Mouse (Mus musculus) heart, postnatal 36 days (tissue): Measurements from ENCODE around the gene Coro6. TPM values are rescaled to one million over a fixed set of nuclear protein-coding genes. Genes with fewer than 3 reads are reported as not detected.

Source experiments
- DNase-seq, 2 experiments: peaks; one replicate each; pipeline ENCODE4 v3.0.0; 2021 to 2022
- intact Hi-C: fragments of 180-260 bp; cut with DNase I; formaldehyde crosslinking; loops from one replicate; pipeline ENCODE4 v1.15.1; 2025
- total RNA-seq, 2 experiments: library from RNA; stranded (reverse); gene quantifications; 2 replicates each; pipeline ENCODE4 v1.2.3; 2021

The Coro6 gene
- total RNA-seq, 2 experiments from 2014 or later, result 196 to 198 TPM

DNA sequence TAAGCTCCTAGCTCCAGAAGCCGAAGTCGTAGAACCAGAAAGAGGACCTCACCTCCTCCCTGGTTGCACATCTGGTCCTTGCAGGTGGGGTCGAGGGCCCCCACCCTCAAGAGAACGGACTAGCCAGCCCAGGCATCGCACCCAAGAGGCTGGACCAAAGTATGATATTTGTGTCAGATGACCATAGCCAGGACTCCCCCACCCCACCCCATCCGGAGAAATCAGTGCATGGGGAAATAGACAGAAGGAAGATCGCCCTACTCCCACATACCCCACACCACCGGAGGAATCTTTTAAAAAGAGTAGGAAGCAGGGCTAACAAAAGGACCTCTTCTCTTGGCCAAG lies 862 bp downstream of the Coro6 start:
- no peak for DNase-seq
- intact Hi-C loops, result loop anchor here (10.0 kb wide), 1 partner anchor 358 kb away; no protein-coding TSS in a partner anchor

DNA sequence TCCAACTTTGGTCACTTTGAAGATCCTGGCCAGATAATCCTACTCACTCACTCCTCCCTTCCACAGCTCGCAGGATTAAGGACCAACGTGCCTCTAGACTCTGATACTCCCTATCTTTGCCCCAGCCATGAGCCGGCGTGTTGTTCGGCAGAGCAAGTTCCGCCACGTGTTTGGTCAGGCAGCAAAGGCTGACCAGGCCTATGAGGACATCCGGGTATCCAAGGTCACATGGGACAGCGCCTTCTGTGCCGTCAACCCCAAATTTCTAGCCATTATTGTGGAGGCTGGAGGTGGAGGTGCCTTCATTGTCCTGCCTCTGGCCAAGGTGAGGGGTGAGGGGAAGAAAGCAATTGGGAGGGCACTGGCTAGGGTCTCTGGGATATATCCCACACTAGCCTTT lies 1.6 kb downstream of the Coro6 start:
- intact Hi-C loops, result loop anchor here (10.0 kb wide), 1 partner anchor 359 kb away; no protein-coding TSS in a partner anchor
- peak in 1 of 2 experiments; percentile 18 for DNase-seq

DNA sequence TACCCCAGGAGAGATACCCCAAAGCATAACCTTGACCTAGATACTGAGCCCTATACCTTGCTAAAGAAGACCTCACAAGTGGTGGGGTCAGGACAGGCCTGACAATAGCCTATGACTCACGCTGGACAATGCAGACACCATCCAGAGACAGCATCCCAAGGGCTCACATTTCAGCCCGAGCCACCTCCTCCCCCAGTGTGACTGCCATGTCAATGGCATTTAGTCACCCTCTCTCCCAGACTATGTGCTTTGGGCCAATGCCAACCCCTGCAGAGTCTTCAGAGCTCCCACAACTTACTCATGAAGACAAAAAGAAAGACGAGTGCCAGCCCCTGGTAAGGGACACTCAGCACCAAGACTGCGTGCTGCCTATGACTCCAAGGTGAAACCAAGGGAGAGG lies 2.5 kb downstream of the Coro6 start:
- peak in 1 of 2 experiments; percentile 21 for DNase-seq
- intact Hi-C loops, result loop anchor here (10.0 kb wide), 1 partner anchor 360 kb away; no protein-coding TSS in a partner anchor

DNA sequence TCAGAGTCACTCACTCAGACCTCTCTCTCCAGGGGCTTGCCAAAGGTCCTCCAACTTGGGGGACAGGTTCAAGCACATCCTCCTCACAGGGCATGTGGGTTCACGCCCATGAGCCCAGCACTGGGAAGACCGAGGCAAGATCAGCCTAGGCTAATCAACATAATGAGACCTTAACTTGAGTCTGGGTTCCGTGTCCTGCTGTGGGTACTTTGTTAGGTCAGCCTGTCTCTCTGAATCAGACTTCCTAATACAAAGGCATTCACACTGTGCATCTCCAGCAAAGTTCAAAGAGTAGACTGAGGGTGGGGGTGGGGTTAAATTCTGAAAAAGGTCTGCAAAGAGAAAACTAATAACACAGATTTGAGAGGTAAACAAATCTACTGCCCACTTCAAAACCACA lies 2.9 kb downstream of the Coro6 start:
- intact Hi-C loops, result loop anchor here (10.0 kb wide), 1 partner anchor 360 kb away; no protein-coding TSS in a partner anchor
- no peak for DNase-seq

DNA sequence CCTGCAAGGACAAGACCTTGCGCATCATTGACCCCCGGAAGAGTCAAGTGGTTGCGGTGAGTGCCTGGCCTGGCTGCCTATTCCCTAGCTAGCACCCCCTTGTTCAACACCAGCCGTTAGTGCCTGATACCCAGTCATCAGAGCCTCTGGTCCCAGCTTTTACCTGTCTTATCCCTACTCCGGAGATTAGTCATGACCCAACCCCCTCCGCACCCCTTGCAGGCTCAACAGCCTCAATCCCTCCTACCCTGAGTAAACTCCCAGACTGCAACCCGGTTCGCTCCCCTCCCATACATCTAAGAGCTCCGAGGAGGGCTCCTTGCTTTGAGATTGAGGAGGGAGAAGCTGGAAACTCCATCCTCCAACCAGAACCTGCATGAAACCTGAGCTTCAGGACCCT lies 4.3 kb downstream of the Coro6 start:
- peak in 1 of 2 experiments; percentile 2 for DNase-seq
- intact Hi-C loops, result loop anchor here (10.0 kb wide), 1 partner anchor 362 kb away; no protein-coding TSS in a partner anchor

DNA sequence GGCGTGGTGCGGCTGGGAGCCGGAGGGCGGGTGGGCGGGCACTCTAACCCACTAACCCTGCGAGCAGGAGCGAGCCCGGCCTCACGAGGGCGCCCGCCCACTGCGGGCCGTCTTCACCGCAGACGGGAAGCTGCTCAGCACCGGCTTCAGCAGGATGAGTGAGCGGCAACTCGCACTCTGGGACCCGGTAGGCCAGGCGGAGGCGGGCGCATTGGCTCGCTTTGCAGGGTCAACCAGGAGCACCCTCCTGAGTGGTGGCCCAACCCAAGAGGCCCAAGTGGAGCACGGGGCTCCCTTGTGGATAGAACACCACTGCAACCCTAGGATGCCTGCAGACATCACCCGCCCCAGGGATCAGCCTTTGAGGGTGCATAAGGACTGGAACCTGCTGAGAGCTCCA lies 4.9 kb downstream of the Coro6 start:
- peak; percentile 83 for DNase-seq
- intact Hi-C loops, result loop anchor here (1.0 to 10.0 kb wide), 2 partner anchors 150 to 362 kb away; no protein-coding TSS in a partner anchor

DNA sequence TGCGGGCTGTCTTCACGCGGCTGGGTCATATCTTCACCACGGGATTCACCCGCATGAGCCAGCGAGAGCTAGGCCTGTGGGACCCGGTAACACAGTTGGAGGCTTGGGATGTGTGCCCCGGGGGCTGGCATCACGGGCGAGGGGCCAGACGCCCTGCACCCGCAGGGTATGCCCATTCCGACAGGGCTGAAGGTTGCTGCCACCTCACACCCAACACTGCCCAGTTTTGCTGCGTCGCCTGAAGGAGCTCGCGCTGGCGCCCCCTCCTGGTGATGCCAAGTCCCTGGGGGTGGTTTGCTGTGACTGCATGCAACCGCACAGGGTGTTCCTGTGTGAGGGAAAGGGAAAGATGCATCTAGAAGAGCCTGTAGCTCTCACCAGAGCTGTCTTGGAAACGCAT lies 5.6 kb downstream of the Coro6 start:
- peak; percentile 78 to 85 for DNase-seq
- intact Hi-C loops, result loop anchor here (1.0 to 10.0 kb wide), 2 partner anchors 150 to 363 kb away; no protein-coding TSS in a partner anchor

DNA sequence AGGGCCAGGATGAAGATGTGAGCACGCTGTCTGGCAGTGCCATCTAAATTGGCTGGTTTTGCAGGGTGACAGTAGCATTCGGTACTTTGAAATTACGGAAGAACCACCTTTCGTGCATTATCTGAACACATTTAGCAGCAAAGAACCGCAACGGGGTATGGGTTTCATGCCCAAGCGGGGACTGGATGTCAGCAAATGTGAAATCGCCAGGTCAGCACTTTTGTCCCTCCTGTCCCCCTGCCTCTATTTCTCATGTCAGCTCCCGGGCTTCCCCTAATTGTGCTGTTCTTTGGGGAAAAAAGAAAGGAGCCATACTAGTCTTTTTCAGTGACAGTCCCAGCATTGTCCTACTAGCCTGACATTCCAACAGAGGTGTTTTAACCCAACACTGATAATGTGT lies 6.2 kb downstream of the Coro6 start:
- intact Hi-C loops, result loop anchor here (10.0 kb wide), 1 partner anchor 364 kb away; no protein-coding TSS in a partner anchor
- DNase-seq, result no peak

DNA sequence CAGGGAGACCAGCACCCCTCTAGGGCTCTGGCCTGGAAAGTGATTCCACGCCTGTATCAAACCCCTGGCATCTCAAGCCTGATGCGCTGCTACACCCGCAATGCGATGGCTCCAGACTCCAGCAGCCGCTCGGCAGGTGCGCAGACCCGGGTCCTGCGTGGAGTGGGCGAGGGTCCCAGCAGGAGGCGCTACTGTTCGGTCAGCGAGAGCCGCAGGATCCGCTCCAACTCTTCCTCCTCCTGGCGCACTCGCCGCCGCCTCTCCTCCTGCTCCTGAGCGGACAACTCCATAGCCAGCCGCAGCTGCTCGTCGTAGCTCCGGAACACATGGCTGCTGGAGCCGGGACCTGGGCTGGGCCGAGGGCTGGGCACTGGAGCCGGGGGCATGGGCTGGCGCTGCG lies 9.2 kb downstream of the Coro6 start:
- intact Hi-C loops, result no loop called here
- no peak for DNase-seq

DNA sequence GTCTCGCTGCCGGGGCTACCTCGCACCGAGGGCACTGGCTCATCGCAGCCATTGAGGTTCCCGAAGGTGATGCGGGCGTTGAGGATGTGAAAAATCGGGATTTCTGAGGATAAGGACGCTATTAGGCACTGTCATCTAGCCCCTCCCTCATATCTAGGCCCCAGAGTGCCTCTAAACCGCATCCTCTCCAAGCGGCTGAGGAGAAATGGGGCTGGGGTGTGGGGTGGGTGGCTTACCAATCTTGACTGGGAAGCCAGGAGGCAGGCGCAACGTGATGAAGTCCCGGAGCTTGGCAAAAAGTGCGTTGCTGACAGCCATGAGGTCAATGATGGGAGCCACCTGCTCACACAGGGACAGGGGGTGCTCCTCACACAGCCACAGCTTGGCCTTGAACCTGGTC lies 10.6 kb downstream of the Coro6 start:
- no peak for DNase-seq
- intact Hi-C loops, result no loop called here

DNA sequence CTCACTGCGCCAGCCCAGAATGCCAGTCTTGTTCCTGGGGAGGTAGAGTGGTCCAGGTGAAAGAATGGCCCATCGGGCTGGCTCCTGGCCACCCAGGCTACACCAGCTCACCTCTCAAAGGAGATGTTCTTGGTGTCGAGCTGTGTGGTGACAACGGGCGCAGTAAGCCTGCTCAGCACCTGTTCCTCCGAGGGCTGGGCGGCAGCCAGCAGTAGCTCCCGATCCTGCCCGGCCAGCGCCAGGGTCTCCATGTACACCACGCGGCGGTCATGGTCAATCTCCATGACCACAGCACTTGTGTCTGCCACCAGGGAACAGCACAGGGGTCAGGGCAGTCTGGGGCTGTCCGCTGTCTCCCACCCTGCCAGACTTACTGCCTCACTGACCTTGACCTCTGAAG lies 14.0 kb downstream of the Coro6 start:
- intact Hi-C loops, result no loop called here
- no peak for DNase-seq

DNA sequence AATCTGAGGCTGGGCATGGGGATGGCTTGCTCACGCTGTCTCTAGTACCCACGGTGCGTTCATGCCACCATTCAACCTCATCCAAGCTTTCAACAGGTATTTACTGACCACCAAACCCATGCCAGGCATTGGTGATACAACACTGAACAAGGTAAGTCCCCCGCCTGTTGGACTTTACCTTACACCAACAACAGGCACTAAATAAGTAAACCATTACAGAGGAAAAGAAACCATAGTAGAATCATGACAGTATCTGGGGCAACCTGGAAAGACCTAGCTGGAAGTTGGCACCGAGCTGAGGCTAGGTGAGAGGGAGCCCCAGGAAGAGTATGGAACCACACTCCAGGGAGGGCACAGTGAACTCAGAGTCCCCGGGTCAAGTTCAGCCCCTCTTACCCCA lies 14.7 kb downstream of the Coro6 start:
- intact Hi-C loops, result no loop called here
- no peak for DNase-seq

DNA sequence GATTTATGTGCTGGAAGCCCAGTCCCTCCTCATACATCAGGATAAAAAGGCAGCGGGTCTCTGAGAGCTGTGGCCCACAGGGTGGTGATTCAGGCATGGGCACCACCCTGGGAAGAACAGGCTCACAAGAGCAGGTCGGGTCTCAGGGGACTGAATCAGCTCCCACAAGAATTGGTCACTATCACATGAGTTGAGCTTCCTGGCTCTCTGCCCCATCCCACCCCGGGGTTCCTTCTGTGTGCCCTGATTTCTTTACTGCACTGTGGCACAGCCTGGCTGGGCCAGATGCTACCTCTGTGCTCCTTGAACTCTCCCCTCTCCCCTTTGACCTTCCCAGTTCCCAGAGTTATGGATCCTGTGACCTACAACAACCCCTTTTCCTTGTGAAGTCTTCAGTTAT lies 20.8 kb downstream of the Coro6 start:
- DNase-seq, result no peak
- intact Hi-C loops, result no loop called here

DNA sequence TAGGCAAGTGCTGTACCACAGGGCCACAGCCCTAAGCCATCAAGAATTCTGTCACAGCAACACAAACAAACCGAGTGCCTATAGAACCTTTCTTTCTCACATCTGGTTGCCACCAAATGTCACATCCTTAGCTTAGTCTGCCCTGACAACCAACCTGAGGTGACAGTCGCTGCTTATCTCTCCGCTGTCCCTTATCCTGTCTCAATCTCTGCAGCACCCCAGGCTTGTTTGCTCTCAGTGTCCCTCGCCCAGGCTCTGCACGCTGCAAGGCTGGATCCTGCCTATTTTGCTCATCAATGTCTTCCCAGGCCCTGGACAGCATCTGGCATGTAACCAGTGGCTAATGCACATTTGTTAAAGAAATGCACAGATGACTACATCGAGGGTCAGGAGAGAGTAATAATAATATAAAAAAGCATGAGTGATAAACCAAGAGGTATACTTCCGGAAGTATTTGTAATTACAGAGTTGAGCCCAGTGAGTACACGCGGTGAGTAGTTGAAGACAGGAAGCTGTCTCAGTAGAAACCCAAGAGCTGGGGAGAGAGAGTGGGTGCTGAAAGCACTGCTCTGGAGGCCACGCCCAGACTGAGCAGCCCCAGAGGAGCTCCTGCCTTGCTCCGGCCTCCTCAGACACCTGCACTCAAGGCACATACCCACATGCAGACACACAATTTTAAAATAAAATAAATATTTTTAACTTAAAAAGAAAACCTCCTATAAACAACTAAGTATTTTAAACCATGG lies 21.5 kb downstream of the Coro6 start:
- intact Hi-C loops, result no loop called here
- DNase-seq, result no peak

DNA sequence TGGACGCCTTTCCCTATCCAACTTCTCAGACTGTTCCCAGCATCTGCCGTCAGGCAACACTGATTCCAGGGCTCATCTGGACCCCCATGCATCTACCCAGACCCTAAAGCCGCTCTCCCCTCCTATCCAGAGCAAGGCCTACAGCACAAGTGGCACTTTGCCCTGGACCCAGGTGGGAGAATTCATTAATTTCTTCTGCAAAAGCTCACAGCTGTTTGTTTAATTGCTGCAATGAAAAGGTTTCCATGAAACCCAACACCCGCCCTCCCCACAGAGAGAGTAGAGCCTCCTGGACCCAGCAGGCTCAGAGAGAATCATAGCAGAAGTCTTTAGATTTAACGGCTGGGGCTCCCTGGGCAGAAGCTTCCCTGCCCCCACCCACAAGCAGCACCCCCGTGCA lies 23.0 kb downstream of the Coro6 start:
- intact Hi-C loops, result no loop called here
- DNase-seq, result no peak

DNA sequence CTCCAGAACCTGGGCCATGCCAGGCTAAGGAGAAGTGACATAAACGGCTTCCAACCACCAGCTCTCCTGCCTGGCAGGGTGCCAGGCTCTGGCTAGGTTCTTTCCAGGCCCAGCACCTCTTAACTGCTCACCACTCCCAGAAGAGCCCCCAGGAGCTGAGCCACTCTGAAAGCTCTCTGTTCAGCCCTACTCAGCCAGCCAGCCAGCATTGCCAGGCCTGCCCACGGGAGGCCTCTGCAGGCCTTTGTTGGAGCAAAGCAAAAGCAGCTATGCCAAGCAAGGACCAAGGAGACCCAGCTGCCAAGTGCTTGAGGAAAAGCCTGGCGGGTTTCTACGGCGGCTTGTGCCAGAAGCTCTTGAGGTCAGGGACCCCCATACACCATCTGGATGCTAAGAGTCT lies 24.6 kb downstream of the Coro6 start:
- intact Hi-C loops, result no loop called here
- peak in 1 of 2 experiments; percentile 5 for DNase-seq

DNA sequence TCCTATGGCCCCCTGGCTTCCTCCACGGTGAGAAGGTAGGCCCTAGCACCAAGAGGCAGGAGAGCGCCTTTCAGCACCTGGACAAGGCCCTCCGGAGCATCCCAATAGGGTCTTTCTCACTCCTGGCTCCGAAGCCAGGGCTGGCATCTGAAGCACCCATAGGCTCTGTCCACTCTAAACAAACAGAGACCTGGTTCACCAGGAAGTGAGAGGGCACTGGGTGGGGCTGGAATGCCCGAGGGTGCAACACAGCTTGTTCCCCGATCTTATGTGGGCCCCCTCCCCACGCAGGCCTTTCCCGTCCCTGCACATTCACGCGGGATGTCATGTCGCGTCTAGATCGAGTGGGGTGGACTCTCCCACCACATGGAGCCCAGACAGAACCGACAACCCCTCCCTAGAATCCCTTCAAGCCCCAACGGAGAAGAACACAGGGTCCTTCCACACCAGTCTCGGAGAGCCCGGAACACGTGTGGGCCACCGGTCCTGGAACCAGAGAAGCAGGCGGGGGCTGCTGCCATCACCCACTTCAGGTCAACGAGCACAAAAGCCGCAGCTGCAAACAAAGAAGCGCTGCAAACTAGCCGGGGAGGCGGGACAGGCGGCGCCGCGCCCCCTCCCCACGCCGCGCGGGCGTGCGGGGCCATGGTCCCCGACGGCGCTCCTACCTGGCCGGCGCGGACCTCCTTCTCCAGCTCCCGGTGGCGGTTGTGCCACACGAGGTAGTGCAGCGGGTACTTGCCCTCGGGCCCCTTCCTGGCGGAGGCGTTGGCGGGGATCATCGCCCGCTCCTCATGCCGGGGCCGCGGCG lies 26.8 kb downstream of the Coro6 start:
- intact Hi-C loops, result no loop called here
- DNase-seq, result peak in 1 of 2 experiments; percentile 18

DNA sequence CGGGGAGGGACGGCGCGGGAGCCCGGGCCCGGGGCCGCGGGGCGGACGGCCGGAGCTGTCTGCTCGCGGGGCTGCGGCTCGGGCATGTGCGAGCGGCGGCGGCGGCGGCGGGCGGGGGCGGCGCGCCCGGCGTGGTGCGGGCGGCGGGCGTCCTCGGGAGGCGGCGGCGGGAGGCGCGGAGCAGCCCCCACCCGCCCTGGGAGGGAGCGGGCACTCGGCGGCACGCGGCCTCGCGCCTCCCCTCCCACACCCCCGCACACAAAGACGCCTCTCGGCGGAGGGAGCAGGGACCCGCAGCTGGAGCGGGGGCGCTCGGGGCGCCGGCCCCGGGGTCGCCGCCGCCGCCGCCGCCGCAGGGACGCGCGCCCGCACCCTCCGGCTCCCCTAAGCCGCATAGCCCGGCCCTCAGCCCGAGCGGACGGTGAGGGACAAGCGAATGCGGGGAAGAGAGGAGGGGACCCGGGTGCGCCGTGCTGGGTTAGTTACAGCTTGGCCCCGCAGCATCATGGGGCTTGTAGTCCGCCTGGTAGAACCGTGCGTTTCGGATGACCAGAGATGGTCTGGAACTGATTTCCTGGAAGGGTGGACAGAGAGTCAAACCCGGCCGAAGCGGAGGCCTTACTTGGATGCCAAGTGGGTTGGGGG lies 27.5 kb downstream of the Coro6 start, which contains the start of gene Ankrd13b:
Gene Ankrd13b (minus strand): TSS at position 88 of the 645 bp plus-strand sequence.
- intact Hi-C loops, result loop anchor here (2.0 kb wide), 1 partner anchor 17 kb away; no protein-coding TSS in a partner anchor
- DNase-seq, result peak; percentile 73 to 76

DNA sequence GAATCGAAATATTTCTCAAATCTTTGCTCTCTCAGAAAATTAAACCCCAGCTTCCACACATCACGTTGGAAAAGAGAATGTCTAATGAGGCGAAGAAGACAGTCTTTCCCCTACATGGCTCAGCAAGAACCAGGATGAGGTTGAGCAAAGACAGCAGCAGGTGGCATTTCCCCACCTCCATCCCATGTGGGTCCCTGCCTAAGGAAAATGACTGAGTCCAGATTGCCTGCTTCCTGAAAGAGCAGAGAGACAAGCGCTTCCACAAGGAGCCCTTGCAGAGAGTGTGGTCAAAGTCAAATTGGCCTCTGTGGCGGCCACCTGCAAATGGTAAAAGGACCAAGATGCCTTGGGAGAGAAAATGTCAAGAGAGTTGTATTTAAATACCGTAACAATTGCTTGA lies 28.2 kb downstream of the Coro6 start:
- DNase-seq, result peak in 1 of 2 experiments; percentile 7
- intact Hi-C loops, result loop anchor here (2.0 kb wide), 1 partner anchor 16 kb away; no protein-coding TSS in a partner anchor

DNA sequence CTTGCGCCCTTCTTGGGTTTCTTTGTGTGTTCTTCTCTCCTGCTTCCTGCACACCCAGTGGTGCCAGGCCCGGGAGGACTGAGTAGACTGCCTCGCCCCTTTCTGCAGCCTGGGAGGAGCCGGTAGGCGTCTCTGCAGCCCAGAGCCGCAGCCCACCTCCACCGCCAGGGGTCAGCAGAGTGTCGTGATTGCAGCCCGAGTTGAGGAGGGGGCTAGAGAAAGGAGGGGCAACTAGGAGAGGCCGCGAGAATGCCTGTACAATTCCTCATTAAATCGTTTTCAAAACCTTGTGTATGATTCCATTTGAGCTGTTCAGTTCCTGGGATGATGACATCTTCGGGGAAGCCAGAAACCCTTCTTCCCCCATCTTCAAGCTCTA lies 28.9 kb downstream of the Coro6 start:
- peak; percentile 91 to 92 for DNase-seq
- intact Hi-C loops, result loop anchor here (1.0 to 2.0 kb wide), 2 partner anchors 16 to 139 kb away; no protein-coding TSS in a partner anchor
